Mouse (Mus musculus): ENCODE data around the gene Dbi. TPM values are rescaled to one million over a fixed set of nuclear protein-coding genes. Genes with fewer than 3 reads are reported as not detected.

Gene Dbi
- polyA plus RNA-seq, 1 experiment from 2014 or later = 805 TPM

GRCm38 (mm10) chr1:120118854-120119253 lies 2.0 kb downstream of the Dbi start:
- Histone ChIP-seq H3K4me3 (no peak overlapping the region), H3K4me1 (peaks cover 41% of the 10 kb centered on the region), H3K9me3 (replicated peaks) (peaks cover 12% of the 10 kb centered on the region), H3K27me3 (ENCODE audit: low read depth, poor library complexity, severe bottlenecking) (no peaks in the 10 kb centered on the region), H3K27ac (replicated peaks) (no peak overlapping the region), H3K36me3 (peaks cover 58% of the 10 kb centered on the region)
- DNase-seq (ENCODE audit: low spot score) = no peak
- WGBS = 94% methylated on average over 2 of the region's 2 CpGs

GRCm38 (mm10) chr1:120116106-120116505 lies 4.8 kb downstream of the Dbi start:
- peaks cover 83% of the 10 kb centered on the region for H3K36me3 ChIP-seq
- no peak overlapping the region for H3K27ac ChIP-seq (replicated peaks)
- 93% methylated on average over 11 of the region's 11 CpGs for WGBS
- H3K9me3 ChIP-seq (replicated peaks) = peaks cover 12% of the 10 kb centered on the region
- H3K4me1 ChIP-seq = peaks cover 27% of the 10 kb centered on the region
- DNase-seq (ENCODE audit: low spot score) = no peak
- H3K27me3 ChIP-seq (ENCODE audit: low read depth, poor library complexity, severe bottlenecking) = no peaks in the 10 kb centered on the region
- no peak overlapping the region for H3K4me3 ChIP-seq

GRCm38 (mm10) chr1:120115671-120116081 lies 5.2 kb downstream of the Dbi start:
- no peak overlapping the region for H3K4me3 ChIP-seq
- peaks cover 86% of the 10 kb centered on the region for H3K36me3 ChIP-seq
- 87% methylated on average over 9 of the region's 9 CpGs for WGBS
- H3K27ac ChIP-seq (replicated peaks) = no peak overlapping the region
- DNase-seq (ENCODE audit: low spot score) = no peak
- H3K27me3 ChIP-seq (ENCODE audit: low read depth, poor library complexity, severe bottlenecking) = no peaks in the 10 kb centered on the region
- H3K4me1 ChIP-seq = peaks cover 27% of the 10 kb centered on the region
- H3K9me3 ChIP-seq (replicated peaks) = peaks cover 12% of the 10 kb centered on the region

- peaks cover 65% of the 10 kb centered on the region for H3K36me3 ChIP-seq
- H3K27me3 ChIP-seq (ENCODE audit: low read depth, poor library complexity, severe bottlenecking) = no peaks in the 10 kb centered on the region
- no peak for DNase-seq (ENCODE audit: low spot score)
- H3K9me3 ChIP-seq (replicated peaks) = peaks cover 12% of the 10 kb centered on the region
- H3K4me1 ChIP-seq = no peaks in the 10 kb centered on the region
- 93% methylated on average over 12 of the region's 12 CpGs for WGBS
- no peak overlapping the region for H3K4me3 ChIP-seq
- H3K27ac ChIP-seq (replicated peaks) = no peak overlapping the region
These were observed 8.4 kb downstream of the Dbi start for GRCm38 (mm10) chr1:120112251-120113187.

- Histone ChIP-seq H3K4me3 (no peak overlapping the region), H3K27me3 (ENCODE audit: low read depth, poor library complexity, severe bottlenecking) (no peaks in the 10 kb centered on the region), H3K9me3 (replicated peaks) (peaks cover 12% of the 10 kb centered on the region), H3K4me1 (no peaks in the 10 kb centered on the region), H3K27ac (replicated peaks) (no peak overlapping the region), H3K36me3 (peaks cover 57% of the 10 kb centered on the region)
- WGBS = 89% methylated on average over 8 of the region's 8 CpGs
- no peak for DNase-seq (ENCODE audit: low spot score)
These were observed 9.1 kb downstream of the Dbi start for GRCm38 (mm10) chr1:120111766-120112165.

- Histone ChIP-seq H3K27me3 (ENCODE audit: low read depth, poor library complexity, severe bottlenecking) (no peaks in the 10 kb centered on the region), H3K9me3 (replicated peaks) (peaks cover 8% of the 10 kb centered on the region), H3K27ac (replicated peaks) (no peak overlapping the region), H3K4me3 (no peak overlapping the region), H3K4me1 (no peaks in the 10 kb centered on the region), H3K36me3 (peaks cover 38% of the 10 kb centered on the region)
- no peak for DNase-seq (ENCODE audit: low spot score)
- 89% methylated on average over 19 of the region's 19 CpGs for WGBS
These were observed 11.0 kb downstream of the Dbi start for GRCm38 (mm10) chr1:120109741-120110432.

GRCm38 (mm10) chr1:120105556-120105959 lies 15.3 kb downstream of the Dbi start:
- Histone ChIP-seq H3K27me3 (ENCODE audit: low read depth, poor library complexity, severe bottlenecking) (no peaks in the 10 kb centered on the region), H3K4me3 (no peak overlapping the region), H3K9me3 (replicated peaks) (no peaks in the 10 kb centered on the region), H3K36me3 (no peaks in the 10 kb centered on the region), H3K4me1 (0 out of 2 replicates have a peak, but pooled peaks cover under 1% of the 10 kb centered on the region), H3K27ac (replicated peaks) (no peak overlapping the region)
- DNase-seq (ENCODE audit: low spot score) = no peak
- WGBS = 92% methylated on average over 5 of the region's 5 CpGs

GRCm38 (mm10) chr1:120101227-120101609 lies 19.7 kb downstream of the Dbi start:
- Histone ChIP-seq H3K27ac (replicated peaks) (no peak overlapping the region), H3K4me1 (0 out of 2 replicates have a peak, but pooled peaks cover 3% of the 10 kb centered on the region), H3K9me3 (replicated peaks) (no peaks in the 10 kb centered on the region), H3K36me3 (no peaks in the 10 kb centered on the region), H3K27me3 (ENCODE audit: low read depth, poor library complexity, severe bottlenecking) (no peaks in the 10 kb centered on the region), H3K4me3 (no peak overlapping the region)
- no peak for DNase-seq (ENCODE audit: low spot score)
- WGBS = 94% methylated on average over 3 of the region's 3 CpGs

GRCm38 (mm10) chr1:120100456-120101226 lies 20.2 kb downstream of the Dbi start:
- Histone ChIP-seq H3K27ac (replicated peaks) (no peak overlapping the region), H3K9me3 (replicated peaks) (no peaks in the 10 kb centered on the region), H3K36me3 (no peaks in the 10 kb centered on the region), H3K4me3 (no peak overlapping the region), H3K27me3 (ENCODE audit: low read depth, poor library complexity, severe bottlenecking) (no peaks in the 10 kb centered on the region), H3K4me1 (0 out of 2 replicates have a peak, but pooled peaks cover 3% of the 10 kb centered on the region)
- DNase-seq (ENCODE audit: low spot score) = no peak
- WGBS = 83% methylated on average over 8 of the region's 8 CpGs

GRCm38 (mm10) chr1:120099483-120099882 lies 21.4 kb downstream of the Dbi start:
- no peak for DNase-seq (ENCODE audit: low spot score)
- WGBS = 74% methylated on average over 6 of the region's 6 CpGs
- H3K4me1 ChIP-seq = 0 out of 2 replicates have a peak, but pooled peaks cover 3% of the 10 kb centered on the region
- no peak overlapping the region for H3K4me3 ChIP-seq
- no peaks in the 10 kb centered on the region for H3K36me3 ChIP-seq
- H3K27ac ChIP-seq (replicated peaks) = no peak overlapping the region
- H3K9me3 ChIP-seq (replicated peaks) = no peaks in the 10 kb centered on the region
- H3K27me3 ChIP-seq (ENCODE audit: low read depth, poor library complexity, severe bottlenecking) = no peaks in the 10 kb centered on the region

GRCm38 (mm10) chr1:120098327-120098726 lies 22.6 kb downstream of the Dbi start:
- peak; percentile 44 for DNase-seq (ENCODE audit: low spot score)
- 0 out of 2 replicates have a peak, but pooled peaks cover 3% of the 10 kb centered on the region for H3K4me1 ChIP-seq
- no peaks in the 10 kb centered on the region for H3K36me3 ChIP-seq
- no peaks in the 10 kb centered on the region for H3K9me3 ChIP-seq (replicated peaks)
- WGBS = 12% methylated on average over 7 of the region's 7 CpGs
- H3K27me3 ChIP-seq (ENCODE audit: low read depth, poor library complexity, severe bottlenecking) = no peaks in the 10 kb centered on the region
- no peak overlapping the region for H3K27ac ChIP-seq (replicated peaks)
- no peak overlapping the region for H3K4me3 ChIP-seq

GRCm38 (mm10) chr1:120094920-120095319 lies 26.0 kb downstream of the Dbi start:
- H3K4me3 ChIP-seq = no peak overlapping the region
- H3K4me1 ChIP-seq = no peaks in the 10 kb centered on the region
- H3K9me3 ChIP-seq (replicated peaks) = no peaks in the 10 kb centered on the region
- whole genome bisulfite sequencing = 79% methylated on average over 3 of the region's 3 CpGs
- no peak overlapping the region for H3K27ac ChIP-seq (replicated peaks)
- no peaks in the 10 kb centered on the region for H3K36me3 ChIP-seq
- H3K27me3 ChIP-seq (ENCODE audit: low read depth, poor library complexity, severe bottlenecking) = no peaks in the 10 kb centered on the region
- no peak for DNase-seq (ENCODE audit: low spot score)

Data from midbrain, embryonic 10.5 days (tissue).